Mouse (Mus musculus) liver, embryonic 14.5 days (tissue): ENCODE results near the gene Sept3. TPM values are rescaled to one million over a fixed set of nuclear protein-coding genes. Genes with fewer than 3 reads are reported as not detected.

Experiments
- ATAC-seq: fragments of 200-750 bp; cut with Nextera tagmentation; 2 replicates; pipeline ENCODE4 v1.8.0; 2017; ENCODE audit warnings: moderate number of reproducible peaks, mild to moderate bottlenecking, moderate library complexity; ENCODE audit not compliant: insufficient read depth
- DNase-seq, 3 experiments: peaks; one replicate each; pipeline ENCODE4 v3.0.0-alpha.2; 2012 to 2013; ENCODE audit warnings: low read depth in 3 of 3, low spot score in 3 of 3
- H3K27ac ChIP-seq: fragments of 300-500 bp; sonication (generic); 2 replicates; pipeline ENCODE4 v1.5.1; 2014; ENCODE audit warnings: moderate library complexity, mild to moderate bottlenecking, control low read depth, inconsistent platforms
- H3K27me3 ChIP-seq: fragments of 300-500 bp; sonication (generic); 2 replicates; pipeline ENCODE4 v1.6.1; 2014; ENCODE audit warnings: mild to moderate bottlenecking, low read length, moderate library complexity; ENCODE audit not compliant: control insufficient read depth, insufficient read depth
- H3K36me3 ChIP-seq: fragments of 300-500 bp; sonication (generic); replicated peaks from 2 replicates; pipeline ENCODE4 v1.6.1; 2014; ENCODE audit warnings: low read depth; ENCODE audit not compliant: control insufficient read depth, insufficient read depth
- H3K4me1 ChIP-seq, 2 experiments: fragments of 200-500 bp in 1 of 2; fragments of 300-500 bp in 1 of 2; sonication (generic) in 1 of 2; replicated peaks; 2 replicates each; pipeline ENCODE4 v1.6.1; 2012 to 2014; ENCODE audit warnings: antibody characterized with exemption in 1 of 2, inconsistent platforms in 1 of 2, low read length in 1 of 2; ENCODE audit not compliant: control insufficient read depth in 2 of 2, insufficient read depth in 2 of 2
- H3K4me2 ChIP-seq: fragments of 300-500 bp; sonication (generic); 2 replicates; pipeline ENCODE4 v1.6.1; 2014; ENCODE audit warnings: low read depth, mild to moderate bottlenecking, control low read depth, moderate library complexity
- H3K4me3 ChIP-seq, 2 experiments: fragments of 200-500 bp in 1 of 2; fragments of 300-500 bp in 1 of 2; sonication (generic) in 1 of 2; 2 replicates each; pipeline ENCODE4 v1.5.1; 2012 to 2014; ENCODE audit warnings: low read depth in 2 of 2, low read length in 2 of 2, mild to moderate bottlenecking in 2 of 2, control low read depth in 1 of 2, inconsistent platforms in 1 of 2, moderate library complexity in 1 of 2; ENCODE audit not compliant: insufficient read depth in 1 of 2
- H3K9ac ChIP-seq: fragments of 300-500 bp; sonication (generic); replicated peaks from 2 replicates; pipeline ENCODE4 v1.6.1; 2014; ENCODE audit warnings: mild to moderate bottlenecking, control low read depth, moderate library complexity
- H3K9me3 ChIP-seq: fragments of 300-500 bp; sonication (generic); 2 replicates; pipeline ENCODE4 v1.6.1; 2016; ENCODE audit warnings: low read length, mixed read lengths; ENCODE audit not compliant: control insufficient read depth
- CTCF ChIP-seq: IDR thresholded peaks from 2 replicates; pipeline ENCODE4 v1.5.1; 2016; ENCODE audit warnings: antibody characterized with exemption, low read depth, control low read depth
- EP300 ChIP-seq: IDR thresholded peaks from 2 replicates; pipeline ENCODE4 v1.6.1; 2016; ENCODE audit warnings: antibody characterized with exemption, low read depth
- WGBS: fragments of 180-500 bp; shearing (Covaris S2); extraction: QIAGEN DNeasy Blood & Tissue Kit; methylation state at CpG from one replicate; pipeline ENCODE4 v1.1.7; 2014; ENCODE audit not compliant: insufficient replicate concordance; 5-methylcytosine and 5-hydroxymethylcytosine counted together
- polyA plus RNA-seq, 2 experiments: library from polyadenylated mRNA; depleted of rRNA in 1 of 2; stranded (reverse) in 1 of 2; unstranded in 1 of 2; fragments of >200 nt; fragmentation: Nextera tagmentation in 1 of 2; extraction: Ambion mirVana in 1 of 2; gene quantifications; 2 replicates each; pipeline versions ENCODE4 v1.2.1 to v1.2.3; 2012 to 2014

The Sept3 gene
- polyA plus RNA-seq, 2 experiments = 0.12 TPM; not detected in 1

- Histone ChIP-seq H3K4me2 (no peak overlapping the region), H3K27ac (no peak overlapping the region), H3K9me3 (no peaks in the 10 kb centered on the region), H3K4me3 (no peak overlapping the region), H3K27me3 (no peaks in the 10 kb centered on the region), H3K9ac (no peak overlapping the region), H3K36me3 (no peaks in the 10 kb centered on the region), H3K4me1 (no peaks in the 10 kb centered on the region)
- TF ChIP-seq CTCF (no peak), EP300 (no peak)
- ATAC-seq = no peak
- no peak for DNase-seq
- WGBS = 71% methylated on average over 6 of the region's 6 CpGs
These were observed 43.1 kb downstream of the Sept3 start for GRCm38 (mm10) chr15:82317839-82318238.

- no peak for DNase-seq
- H3K4me1 ChIP-seq = peaks cover 0 to 4% of the 10 kb centered on the region in 2 experiments; a peak in 1 of 4 replicates
- H3K4me3 ChIP-seq = no peak overlapping the region
- H3K9ac ChIP-seq = no peak overlapping the region
- no peak for TF ChIP-seq EP300
- TF ChIP-seq CTCF = no peak
- ATAC-seq = no peak
- H3K36me3 ChIP-seq = no peaks in the 10 kb centered on the region
- H3K9me3 ChIP-seq = no peaks in the 10 kb centered on the region
- H3K4me2 ChIP-seq = no peak overlapping the region
- H3K27me3 ChIP-seq = no peaks in the 10 kb centered on the region
- 55% methylated on average over 1 of the region's 1 CpGs for WGBS
- H3K27ac ChIP-seq = no peak overlapping the region
These were observed 44.9 kb downstream of the Sept3 start for GRCm38 (mm10) chr15:82319613-82320012.

- ATAC-seq = no peak
- TF ChIP-seq EP300 = no peak
- TF ChIP-seq CTCF = no peak
- Histone ChIP-seq H3K4me1 (peaks cover 0 to 6% of the 10 kb centered on the region in 2 experiments; a peak in 1 of 4 replicates), H3K9ac (no peak overlapping the region), H3K4me2 (no peak overlapping the region), H3K27ac (no peak overlapping the region), H3K36me3 (no peaks in the 10 kb centered on the region), H3K27me3 (no peaks in the 10 kb centered on the region), H3K4me3 (no peak overlapping the region), H3K9me3 (no peaks in the 10 kb centered on the region)
- no peak for DNase-seq
- 68% methylated on average over 8 of the region's 8 CpGs for WGBS
These were observed 47.5 kb downstream of the Sept3 start for GRCm38 (mm10) chr15:82322195-82322594.

- Histone ChIP-seq H3K27me3 (no peaks in the 10 kb centered on the region), H3K4me3 (no peak overlapping the region), H3K9ac (no peak overlapping the region), H3K9me3 (no peaks in the 10 kb centered on the region), H3K36me3 (peaks cover 9% of the 10 kb centered on the region), H3K4me1 (peaks cover 0 to 6% of the 10 kb centered on the region in 2 experiments; a peak in 1 of 4 replicates), H3K4me2 (no peak overlapping the region), H3K27ac (no peak overlapping the region)
- 55% methylated on average over 2 of the region's 2 CpGs for WGBS
- no peak for TF ChIP-seq EP300
- TF ChIP-seq CTCF = no peak
- ATAC-seq (no peak), DNase-seq (no peak)
These were observed 50.7 kb downstream of the Sept3 start for GRCm38 (mm10) chr15:82325382-82325781.

- WGBS = 81% methylated on average over 4 of the region's 4 CpGs
These were observed 60.5 kb downstream of the Sept3 start for GRCm38 (mm10) chr15:82335194-82335593.

More at GRCm38 (mm10) chr15:82335194-82335593, 60.5 kb downstream of the Sept3 start:
- Histone ChIP-seq H3K9ac (no peak overlapping the region), H3K9me3 (no peaks in the 10 kb centered on the region), H3K27me3 (no peaks in the 10 kb centered on the region), H3K4me2 (no peak overlapping the region), H3K36me3 (peaks cover 37% of the 10 kb centered on the region), H3K4me3 (no peak overlapping the region), H3K27ac (no peak overlapping the region), H3K4me1 (peaks cover 22 to 24% of the 10 kb centered on the region in 2 experiments)
- no peak for DNase-seq
- ATAC-seq = no peak
- TF ChIP-seq CTCF (no peak), EP300 (no peak)
